Mouse (Mus musculus) bone marrow macrophage, adult 2 months (primary cell): ENCODE data around the gene Bcor.

Experiments
- CTCF ChIP-seq: IDR thresholded peaks from 2 replicates; pipeline ENCODE4 v1.5.1; 2012; ENCODE audit warnings: low read depth, mild to moderate bottlenecking, low read length, moderate library complexity
- POLR2A ChIP-seq: IDR thresholded peaks from 2 replicates; pipeline ENCODE4 v1.6.1; 2012; ENCODE audit warnings: mild to moderate bottlenecking, low read depth, low read length, borderline replicate concordance

DNA sequence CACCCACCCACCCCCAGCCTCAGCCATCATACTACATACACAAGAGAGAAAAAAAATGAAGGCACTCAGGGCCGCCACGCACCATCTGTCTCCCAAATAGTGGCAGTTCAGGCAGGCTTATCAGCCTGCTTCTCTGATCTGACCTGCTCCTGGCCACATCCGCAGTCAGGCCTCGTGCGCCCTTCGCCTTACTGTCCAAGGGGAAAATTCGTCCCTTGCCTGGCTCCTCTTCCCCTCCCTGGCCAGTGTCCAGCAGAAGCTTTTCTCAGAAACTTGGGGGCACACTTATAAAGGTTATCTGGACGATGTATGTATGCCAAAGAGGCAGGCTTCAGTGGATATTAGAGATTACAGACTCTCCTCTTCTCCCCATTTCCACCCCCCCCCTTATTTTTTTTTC, 163.7 kb downstream of the Bcor start:
- TF ChIP-seq POLR2A (no peak), CTCF (no peak)
